Mouse (Mus musculus): ENCODE data around the gene Ppp1r18. TPM values are rescaled to one million over a fixed set of nuclear protein-coding genes. Genes with fewer than 3 reads are reported as not detected.
A peak's percentile ranks its signal among the peaks of the same experiment; 100 is the strongest.

Gene Ppp1r18
- 18.9 and 24.4 TPM in 2 replicates for polyA plus RNA-seq (2015; fragmentation: Nextera tagmentation; extraction: Ambion mirVana)

- WGBS: under 1% methylated on average over 47 of the region's 48 CpGs
- peak within 1 kb of the TSS; percentile 74 for H3K4me3 ChIP-seq (ENCODE audit: low read length)
- H3K9ac ChIP-seq (ENCODE audit: low read depth, low read length): peak within 1 kb of the TSS; percentile 95
- H3K4me1 ChIP-seq (ENCODE audit: control insufficient read depth, insufficient read depth, low read depth, low read length): peaks cover 38% of the 10 kb centered on the region
- H3K36me3 ChIP-seq (ENCODE audit: control insufficient read depth, insufficient read depth, low read length): no peaks in the 10 kb centered on the region
- H3K4me2 ChIP-seq (ENCODE audit: low read length): peak within 1 kb of the TSS; percentile 95
- ATAC-seq: peak; percentile 56
- H3K9me3 ChIP-seq (ENCODE audit: control insufficient read depth, low read length): no peaks in the 10 kb centered on the region
- no peaks in the 10 kb centered on the region for H3K27me3 ChIP-seq (replicated peaks; ENCODE audit: control insufficient read depth, insufficient read depth, low read length)
- peak within 1 kb of the TSS; percentile 98 for H3K27ac ChIP-seq (ENCODE audit: low read depth, low read length)
These were observed at the start of gene Ppp1r18 for GRCm38 (mm10) chr17:35865481-35866280. Gene Ppp1r18 (plus strand): TSS chr17:35865593.

GRCm38 (mm10) chr17:35815836-35816235, 49.6 kb upstream of the Ppp1r18 start:
- Histone ChIP-seq H3K4me2 (ENCODE audit: low read length) (no peak overlapping the region), H3K9ac (ENCODE audit: low read depth, low read length) (no peak overlapping the region), H3K4me1 (ENCODE audit: control insufficient read depth, insufficient read depth, low read depth, low read length) (no peaks in the 10 kb centered on the region), H3K9me3 (ENCODE audit: control insufficient read depth, low read length) (no peaks in the 10 kb centered on the region), H3K27ac (ENCODE audit: low read depth, low read length) (no peak overlapping the region), H3K27me3 (replicated peaks; ENCODE audit: control insufficient read depth, insufficient read depth, low read length) (no peaks in the 10 kb centered on the region; the same call in 1 of the 2 replicates), H3K36me3 (ENCODE audit: control insufficient read depth, insufficient read depth, low read length) (no peaks in the 10 kb centered on the region), H3K4me3 (ENCODE audit: low read length) (no peak overlapping the region)
- 60% methylated on average over 7 of the region's 7 CpGs for WGBS
- no peak for ATAC-seq

- 50% methylated on average over 11 of the region's 14 CpGs for WGBS
- ATAC-seq: no peak
These were observed 48.7 kb upstream of the Ppp1r18 start for GRCm38 (mm10) chr17:35816686-35817085.

GRCm38 (mm10) chr17:35817226-35817625, 48.2 kb upstream of the Ppp1r18 start:
- Histone ChIP-seq H3K4me3 (ENCODE audit: low read length) (no peak overlapping the region), H3K27ac (ENCODE audit: low read depth, low read length) (no peak overlapping the region), H3K4me2 (ENCODE audit: low read length) (no peak overlapping the region), H3K27me3 (replicated peaks; ENCODE audit: control insufficient read depth, insufficient read depth, low read length) (peaks cover 3% of the 10 kb centered on the region; the same call in 1 of the 2 replicates), H3K36me3 (ENCODE audit: control insufficient read depth, insufficient read depth, low read length) (no peaks in the 10 kb centered on the region), H3K4me1 (ENCODE audit: control insufficient read depth, insufficient read depth, low read depth, low read length) (peaks cover 12% of the 10 kb centered on the region), H3K9me3 (ENCODE audit: control insufficient read depth, low read length) (no peaks in the 10 kb centered on the region), H3K9ac (ENCODE audit: low read depth, low read length) (no peak overlapping the region)
- no peak for ATAC-seq
- 61% methylated on average over 10 of the region's 10 CpGs for whole genome bisulfite sequencing

More at GRCm38 (mm10) chr17:35816686-35817085, 48.7 kb upstream of the Ppp1r18 start:
- H3K4me3 ChIP-seq (ENCODE audit: low read length): no peak overlapping the region
- no peak overlapping the region for H3K9ac ChIP-seq (ENCODE audit: low read depth, low read length)
- no peaks in the 10 kb centered on the region for H3K36me3 ChIP-seq (ENCODE audit: control insufficient read depth, insufficient read depth, low read length)
- H3K27me3 ChIP-seq (replicated peaks; ENCODE audit: control insufficient read depth, insufficient read depth, low read length): peaks cover 3% of the 10 kb centered on the region; the same call in 1 of the 2 replicates
- H3K4me1 ChIP-seq (ENCODE audit: control insufficient read depth, insufficient read depth, low read depth, low read length): peaks cover 7% of the 10 kb centered on the region
- H3K4me2 ChIP-seq (ENCODE audit: low read length): no peak overlapping the region
- H3K27ac ChIP-seq (ENCODE audit: low read depth, low read length): no peak overlapping the region
- no peaks in the 10 kb centered on the region for H3K9me3 ChIP-seq (ENCODE audit: control insufficient read depth, low read length)

GRCm38 (mm10) chr17:35820111-35820510, 45.3 kb upstream of the Ppp1r18 start:
- no peak overlapping the region for H3K4me3 ChIP-seq (ENCODE audit: low read length)
- H3K27ac ChIP-seq (ENCODE audit: low read depth, low read length): no peak overlapping the region
- H3K36me3 ChIP-seq (ENCODE audit: control insufficient read depth, insufficient read depth, low read length): 0 out of 2 replicates have a peak, but pooled peaks cover 2% of the 10 kb centered on the region
- WGBS: 87% methylated on average over 5 of the region's 5 CpGs
- H3K4me1 ChIP-seq (ENCODE audit: control insufficient read depth, insufficient read depth, low read depth, low read length): peaks cover 27% of the 10 kb centered on the region
- H3K27me3 ChIP-seq (replicated peaks; ENCODE audit: control insufficient read depth, insufficient read depth, low read length): peaks cover 3% of the 10 kb centered on the region; the same call in 1 of the 2 replicates
- no peak overlapping the region for H3K4me2 ChIP-seq (ENCODE audit: low read length)
- ATAC-seq: no peak
- no peak overlapping the region for H3K9ac ChIP-seq (ENCODE audit: low read depth, low read length)
- no peaks in the 10 kb centered on the region for H3K9me3 ChIP-seq (ENCODE audit: control insufficient read depth, low read length)

- peak; percentile 13; the same call in 1 of the 2 replicates for ATAC-seq
- H3K4me2 ChIP-seq (ENCODE audit: low read length): peak within 1 kb of the TSS; percentile 71
- H3K4me1 ChIP-seq (ENCODE audit: control insufficient read depth, insufficient read depth, low read depth, low read length): peaks cover 27% of the 10 kb centered on the region
- peak within 1 kb of the TSS; percentile 74 for H3K4me3 ChIP-seq (ENCODE audit: low read length)
- H3K27me3 ChIP-seq (replicated peaks; ENCODE audit: control insufficient read depth, insufficient read depth, low read length): peaks cover 3% of the 10 kb centered on the region; the same call in 1 of the 2 replicates
- under 1% methylated on average over 62 of the region's 62 CpGs for WGBS
- peaks cover 12% of the 10 kb centered on the region for H3K36me3 ChIP-seq (ENCODE audit: control insufficient read depth, insufficient read depth, low read length)
- peak within 1 kb of the TSS; percentile 90 for H3K27ac ChIP-seq (ENCODE audit: low read depth, low read length)
- H3K9me3 ChIP-seq (ENCODE audit: control insufficient read depth, low read length): no peaks in the 10 kb centered on the region
- H3K9ac ChIP-seq (ENCODE audit: low read depth, low read length): peak within 1 kb of the TSS; percentile 87
These were observed 43.7 kb upstream of the Ppp1r18 start, which contains the start of gene Ier3 for GRCm38 (mm10) chr17:35821439-35822430. Gene Ier3 (plus strand): TSS chr17:35821684.

GRCm38 (mm10) chr17:35822564-35822963, 42.8 kb upstream of the Ppp1r18 start:
- peak; percentile 18 for ATAC-seq
- peaks cover 3% of the 10 kb centered on the region; the same call in 1 of the 2 replicates for H3K27me3 ChIP-seq (replicated peaks; ENCODE audit: control insufficient read depth, insufficient read depth, low read length)
- H3K36me3 ChIP-seq (ENCODE audit: control insufficient read depth, insufficient read depth, low read length): peaks cover 19% of the 10 kb centered on the region
- H3K4me3 ChIP-seq (ENCODE audit: low read length): peak overlapping the region; percentile 74
- H3K9ac ChIP-seq (ENCODE audit: low read depth, low read length): peak overlapping the region; percentile 87
- H3K27ac ChIP-seq (ENCODE audit: low read depth, low read length): peak overlapping the region; percentile 90
- H3K9me3 ChIP-seq (ENCODE audit: control insufficient read depth, low read length): no peaks in the 10 kb centered on the region
- WGBS: 2% methylated on average over 11 of the region's 11 CpGs
- H3K4me1 ChIP-seq (ENCODE audit: control insufficient read depth, insufficient read depth, low read depth, low read length): peaks cover 27% of the 10 kb centered on the region
- H3K4me2 ChIP-seq (ENCODE audit: low read length): peak overlapping the region; percentile 71

GRCm38 (mm10) chr17:35822964-35823937, 42.1 kb upstream of the Ppp1r18 start, which contains the start of gene Flot1:
Gene Flot1 (plus strand): TSS chr17:35823230.
- Histone ChIP-seq H3K9ac (ENCODE audit: low read depth, low read length) (peak within 1 kb of the TSS; percentile 87), H3K27ac (ENCODE audit: low read depth, low read length) (peak within 1 kb of the TSS; percentile 90), H3K4me3 (ENCODE audit: low read length) (peak within 1 kb of the TSS; percentile 74), H3K27me3 (replicated peaks; ENCODE audit: control insufficient read depth, insufficient read depth, low read length) (peaks cover 3% of the 10 kb centered on the region; the same call in 1 of the 2 replicates), H3K36me3 (ENCODE audit: control insufficient read depth, insufficient read depth, low read length) (peaks cover 23% of the 10 kb centered on the region), H3K9me3 (ENCODE audit: control insufficient read depth, low read length) (no peaks in the 10 kb centered on the region), H3K4me1 (ENCODE audit: control insufficient read depth, insufficient read depth, low read depth, low read length) (peaks cover 27% of the 10 kb centered on the region), H3K4me2 (ENCODE audit: low read length) (peak within 1 kb of the TSS; percentile 71)
- under 1% methylated on average over 41 of the region's 47 CpGs for WGBS
- ATAC-seq: peak; percentile 93
